Mouse (Mus musculus): ENCODE data around the gene Med15.
A peak's percentile ranks its signal among the peaks of the same experiment; 100 is the strongest.

Gene Med15

GRCm38 (mm10) chr16:17732431-17732830 is 260 bp downstream of the Med15 start:
- no peak for DNase-seq (ENCODE audit: low spot score in 2 of 2)

DNA sequence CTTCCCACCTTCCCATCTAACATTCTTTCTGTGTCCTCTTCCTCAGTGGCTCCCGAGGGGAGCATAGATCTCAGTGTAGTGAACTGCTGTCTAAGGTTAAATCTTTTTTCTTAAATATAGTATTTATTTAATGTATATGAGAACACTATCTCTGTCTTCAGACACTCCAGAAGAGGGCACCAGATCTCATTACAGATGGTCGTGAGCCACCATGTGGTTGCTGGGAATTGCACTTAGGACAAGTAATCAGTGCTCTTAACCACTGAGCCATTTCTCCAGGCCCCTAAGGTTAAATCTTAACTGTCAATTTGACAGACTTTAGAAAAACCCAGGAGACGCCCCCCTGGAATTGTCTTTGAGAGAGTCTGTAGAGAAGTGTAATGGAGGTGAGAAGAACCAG is 670 bp downstream of the Med15 start:
- DNase-seq (ENCODE audit: low spot score in 2 of 2), result no peak

DNA sequence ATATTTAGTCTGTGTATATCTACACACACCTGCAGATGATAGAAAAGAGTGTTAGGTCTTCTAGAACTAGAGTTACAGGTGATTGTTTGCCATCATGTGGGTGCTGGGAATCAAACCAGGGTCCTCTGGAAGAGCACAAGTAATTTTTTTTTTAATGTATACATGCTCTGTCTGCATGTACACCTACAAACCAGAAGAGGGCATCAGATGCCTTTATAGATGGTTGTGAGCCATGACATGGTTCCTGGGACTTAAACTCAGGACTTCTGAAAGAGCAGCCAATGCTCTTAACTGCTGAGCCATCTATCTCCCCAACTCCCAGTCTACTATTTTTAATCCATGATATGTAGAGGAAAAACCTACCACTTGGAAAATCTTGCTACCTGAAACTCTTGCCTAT is 2.7 kb downstream of the Med15 start:
- no peak for DNase-seq (ENCODE audit: low spot score in 2 of 2)

DNA sequence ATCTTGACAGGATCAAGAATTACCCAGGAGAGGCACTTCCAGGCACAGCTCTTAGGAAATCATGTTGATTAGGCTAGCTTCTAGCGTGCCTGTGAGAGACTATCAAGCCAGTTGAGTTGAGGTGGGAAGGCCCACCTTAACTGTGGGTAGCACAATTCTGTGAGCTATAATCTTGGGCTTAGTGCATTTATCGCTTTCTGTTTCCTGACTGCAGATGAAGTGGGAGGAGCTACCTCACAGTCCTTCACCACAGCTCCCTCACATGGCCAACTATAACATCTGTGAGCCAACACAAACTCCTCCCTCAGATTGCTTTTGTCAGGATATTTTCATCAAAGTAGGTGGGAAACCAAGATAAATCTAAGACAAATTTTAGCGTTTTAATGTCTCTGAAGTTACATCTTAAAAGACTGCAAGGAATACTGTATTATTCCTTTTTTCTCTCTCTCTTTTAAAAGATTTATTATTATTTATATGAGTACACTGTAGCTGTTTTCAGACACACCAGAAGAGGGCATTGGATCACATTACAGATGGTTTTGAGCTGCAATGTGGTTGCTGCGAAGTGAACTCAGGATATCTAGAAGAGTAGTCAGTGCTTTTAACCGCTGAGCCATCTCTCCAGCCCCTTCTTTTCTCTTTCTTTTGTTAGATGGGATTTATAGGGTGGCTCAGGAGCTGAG is 5.4 kb downstream of the Med15 start:
- peak; percentile 56 to 64 for DNase-seq (ENCODE audit: low spot score in 2 of 2)

DNA sequence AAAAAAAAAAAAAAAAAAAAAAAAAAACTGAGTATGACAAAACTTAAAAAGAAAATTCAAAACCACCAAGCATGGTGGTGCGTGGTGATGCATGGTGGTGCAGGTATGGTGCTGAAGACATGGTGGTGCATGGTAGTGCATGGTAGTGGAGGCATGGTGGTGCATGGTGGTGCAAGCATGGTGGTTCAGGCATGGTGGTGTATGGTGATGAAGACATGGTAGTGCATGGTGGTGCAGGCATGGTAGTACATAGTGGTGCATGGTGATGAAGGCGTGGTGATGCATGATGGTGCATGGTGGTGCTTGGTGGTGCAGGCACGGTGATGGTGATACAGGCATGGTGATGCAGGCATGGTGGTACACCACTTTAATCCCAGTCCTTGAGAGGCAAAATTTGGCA is 8.2 kb downstream of the Med15 start:
- no peak for DNase-seq (ENCODE audit: low spot score in 2 of 2)

DNA sequence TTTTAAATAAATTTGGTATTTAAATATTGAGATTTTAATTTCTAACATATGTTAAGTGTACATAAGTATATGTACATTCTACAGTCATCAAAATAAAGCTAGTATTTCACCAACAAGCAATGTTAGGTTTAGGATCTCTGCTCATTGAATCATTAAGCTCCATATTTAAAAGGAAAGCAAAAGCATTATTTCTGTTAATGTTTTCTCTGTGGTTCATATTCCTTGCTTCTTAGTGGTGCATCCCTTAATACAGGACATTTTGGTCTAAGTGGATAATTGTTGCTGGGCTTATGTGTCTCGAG is 9.4 kb downstream of the Med15 start:
- DNase-seq (ENCODE audit: low spot score in 2 of 2), result no peak

DNA sequence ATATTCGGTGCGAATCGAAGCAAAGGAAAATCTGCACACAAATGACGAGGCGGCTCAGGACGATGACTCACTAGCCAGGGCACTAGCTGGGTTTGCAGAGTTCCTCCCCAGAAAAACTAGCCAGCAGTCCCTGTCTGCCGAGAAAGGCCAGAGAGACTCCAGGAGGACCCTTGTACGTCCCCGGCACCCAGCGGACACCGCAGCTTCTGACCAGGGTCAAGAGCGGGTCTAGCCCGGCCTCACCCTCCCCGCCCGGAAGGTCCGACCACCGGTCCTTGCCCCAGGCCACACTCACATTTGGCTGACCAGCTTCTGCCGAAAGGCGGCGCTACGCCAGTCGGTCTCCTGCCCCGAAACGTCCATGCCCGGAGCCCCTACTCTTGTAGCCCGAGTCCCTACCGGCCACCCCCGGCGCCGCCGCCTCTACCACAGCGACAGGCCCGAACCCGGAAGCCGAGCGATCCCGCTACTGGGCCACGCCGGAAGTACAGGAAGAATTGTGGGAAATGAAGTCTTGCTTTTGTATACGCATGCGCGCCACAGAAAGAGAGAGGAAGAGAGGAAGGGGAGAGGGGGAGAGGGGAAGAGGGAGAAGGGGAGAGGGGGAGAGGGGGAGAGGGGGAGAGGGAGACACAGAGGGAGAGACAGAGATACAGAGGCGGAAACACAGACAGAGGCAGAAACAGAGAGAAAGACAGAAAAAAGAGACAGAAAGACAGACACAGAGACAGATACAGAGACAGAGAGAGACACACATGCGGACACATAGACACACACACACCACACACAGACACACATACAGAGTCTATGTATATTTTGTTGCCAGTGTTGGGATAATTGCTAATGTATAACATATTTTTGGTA is 10.0 kb downstream of the Med15 start:
- DNase-seq (ENCODE audit: low spot score in 2 of 2), result peak; percentile 86 to 89

DNA sequence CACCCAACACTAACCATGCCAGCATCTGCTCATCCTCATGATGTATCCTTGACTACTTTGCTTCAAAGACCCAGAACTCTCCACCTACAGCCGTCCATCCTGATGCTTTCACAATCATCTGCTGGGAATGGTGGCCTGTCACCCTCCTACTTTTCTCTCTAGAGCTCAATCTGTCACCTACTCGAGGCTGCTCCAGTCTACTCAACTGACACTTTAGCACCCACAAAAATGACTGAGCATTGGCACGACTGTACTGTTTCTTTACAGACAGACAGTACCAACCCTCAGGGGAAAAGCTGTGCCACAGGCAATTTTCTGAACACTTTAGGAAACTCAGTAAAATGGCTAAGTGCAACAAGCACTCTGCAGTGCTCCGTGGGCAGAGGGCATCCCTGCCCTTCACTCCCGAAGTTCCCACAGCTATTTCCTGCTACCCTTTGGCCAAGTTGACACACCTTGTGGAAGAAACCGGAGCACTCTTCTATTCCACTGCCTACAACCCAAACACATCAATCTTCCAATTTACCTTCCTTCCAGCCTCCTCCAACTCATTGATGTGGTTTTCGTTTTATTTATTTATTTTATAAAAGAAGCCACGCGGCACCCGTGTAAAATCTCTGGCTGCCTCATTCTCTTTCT is 10.8 kb downstream of the Med15 start:
- DNase-seq (ENCODE audit: low spot score in 2 of 2), result no peak

DNA sequence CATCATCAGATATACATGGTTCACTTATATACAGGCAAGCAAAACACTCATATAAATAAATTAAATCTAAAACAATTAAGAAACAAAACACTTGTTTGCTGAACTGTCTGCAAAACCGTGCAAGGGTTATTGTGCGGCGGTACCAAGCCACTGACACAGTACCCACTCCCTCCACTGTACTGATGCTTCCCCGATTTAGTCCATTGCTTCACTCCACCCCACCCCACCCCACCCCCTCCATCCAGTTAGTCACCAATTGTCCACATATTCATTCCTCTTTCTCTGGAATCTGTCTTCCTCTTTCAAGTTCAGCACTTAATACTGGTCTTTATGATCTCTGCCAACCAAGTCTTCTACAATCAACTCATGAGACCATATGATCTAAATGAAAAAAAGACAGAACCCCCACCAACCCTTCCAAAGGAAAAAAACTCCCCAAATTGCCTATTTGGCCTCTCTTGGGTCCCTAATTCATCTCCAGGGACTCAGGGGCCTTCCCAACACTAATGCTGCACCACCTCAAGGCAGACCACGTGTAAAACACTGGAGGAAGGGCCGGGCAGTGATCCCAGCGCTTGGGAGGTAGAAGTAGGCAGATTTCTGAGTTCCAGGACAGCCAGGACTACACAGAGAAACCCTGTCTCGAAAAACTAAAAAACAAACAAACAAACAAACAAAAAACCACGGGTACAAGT is 11.4 kb downstream of the Med15 start:
- DNase-seq (ENCODE audit: low spot score in 2 of 2), result no peak

- DNase-seq (ENCODE audit: low spot score in 2 of 2), result no peak
Measured at GRCm38 (mm10) chr16:17717791-17718190, 14.9 kb downstream of the Med15 start.

DNA sequence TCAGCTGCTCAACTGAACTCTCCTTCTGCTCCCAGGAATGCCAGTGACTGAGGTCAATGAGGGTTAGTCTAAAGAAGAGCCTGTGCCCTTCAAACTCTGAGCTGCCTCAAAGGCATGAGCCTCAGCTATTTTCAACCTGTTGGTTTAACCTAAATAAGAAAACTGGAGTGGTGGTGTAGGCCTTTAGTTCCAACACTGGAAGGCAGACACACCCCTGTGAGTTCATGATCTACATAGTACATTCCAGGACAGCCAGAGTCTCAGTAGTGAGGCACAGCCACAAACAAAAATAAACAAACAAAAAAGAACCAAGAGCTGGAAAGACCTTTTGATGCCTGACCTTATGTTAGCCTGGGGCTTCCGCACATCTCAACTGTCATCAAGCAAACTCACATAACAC is 25.1 kb downstream of the Med15 start:
- no peak for DNase-seq (ENCODE audit: low spot score in 2 of 2)

DNA sequence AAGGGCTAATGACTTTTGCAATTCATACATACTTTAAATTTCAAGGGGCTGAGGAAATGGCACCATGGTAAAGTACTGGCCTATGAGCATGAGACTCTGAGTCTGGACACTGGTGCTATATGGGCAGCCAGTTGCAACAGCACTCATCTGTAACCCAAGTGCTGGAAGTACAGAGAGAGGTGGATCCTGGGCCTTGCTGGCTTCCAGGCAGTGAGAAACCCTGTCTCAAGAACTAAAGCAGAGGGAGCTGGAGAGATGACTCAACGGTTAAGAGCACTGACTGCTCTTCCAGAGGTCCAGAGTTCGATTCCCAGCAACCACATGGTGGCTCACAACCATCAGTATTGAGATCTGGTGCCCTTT is 31.7 kb downstream of the Med15 start:
- DNase-seq (ENCODE audit: low spot score in 2 of 2), result no peak

- no peak for DNase-seq (ENCODE audit: low spot score in 2 of 2)
Measured at GRCm38 (mm10) chr16:17700386-17701042, 32.2 kb downstream of the Med15 start.

DNA sequence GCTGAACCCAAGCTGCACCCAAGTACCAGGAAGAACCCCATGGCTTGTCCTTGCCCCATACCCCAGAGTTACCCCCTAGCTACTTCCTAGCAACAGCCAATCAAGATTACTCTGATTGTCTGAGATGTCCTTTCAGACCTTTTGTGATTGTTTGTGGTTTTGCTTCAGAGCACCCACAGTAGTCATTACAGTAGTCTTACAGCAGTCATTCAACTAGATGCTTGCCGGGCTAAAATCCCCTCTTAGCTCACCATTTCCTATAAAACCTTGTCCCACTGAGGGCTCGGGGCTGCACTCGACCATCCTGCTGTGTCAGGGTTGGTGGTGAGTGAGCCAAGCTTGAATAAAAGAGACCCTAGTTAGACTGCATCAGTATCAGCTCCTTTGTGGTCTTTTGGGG is 37.8 kb downstream of the Med15 start:
- DNase-seq (ENCODE audit: low spot score in 2 of 2), result no peak

DNA sequence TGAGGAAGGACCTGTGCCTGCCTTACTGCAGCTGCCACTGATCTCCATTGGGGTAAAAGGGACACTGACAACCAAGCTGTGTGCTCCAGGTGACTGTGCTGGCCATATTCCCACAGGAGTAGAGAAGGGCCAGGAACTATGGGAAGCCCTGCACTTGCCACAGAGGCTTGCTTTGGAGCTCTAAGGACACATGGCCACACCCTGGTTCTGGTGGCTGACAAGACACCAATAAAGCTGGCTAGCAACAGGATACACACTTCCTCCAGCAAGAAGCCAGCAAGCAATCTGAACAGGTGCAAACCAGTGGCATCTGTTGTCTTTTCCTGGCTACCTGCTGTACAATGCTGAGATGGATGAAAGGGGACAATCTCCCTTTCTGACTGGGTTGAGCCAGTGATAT is 62.8 kb downstream of the Med15 start:
- DNase-seq (ENCODE audit: low spot score in 2 of 2), result no peak

GRCm38 (mm10) chr16:17665568-17665967 is 67.1 kb downstream of the Med15 start:
- DNase-seq (ENCODE audit: low spot score in 2 of 2), result no peak

- no peak for DNase-seq (ENCODE audit: low spot score in 2 of 2)
Measured at GRCm38 (mm10) chr16:17656212-17656871, 76.3 kb downstream of the Med15 start.

DNA sequence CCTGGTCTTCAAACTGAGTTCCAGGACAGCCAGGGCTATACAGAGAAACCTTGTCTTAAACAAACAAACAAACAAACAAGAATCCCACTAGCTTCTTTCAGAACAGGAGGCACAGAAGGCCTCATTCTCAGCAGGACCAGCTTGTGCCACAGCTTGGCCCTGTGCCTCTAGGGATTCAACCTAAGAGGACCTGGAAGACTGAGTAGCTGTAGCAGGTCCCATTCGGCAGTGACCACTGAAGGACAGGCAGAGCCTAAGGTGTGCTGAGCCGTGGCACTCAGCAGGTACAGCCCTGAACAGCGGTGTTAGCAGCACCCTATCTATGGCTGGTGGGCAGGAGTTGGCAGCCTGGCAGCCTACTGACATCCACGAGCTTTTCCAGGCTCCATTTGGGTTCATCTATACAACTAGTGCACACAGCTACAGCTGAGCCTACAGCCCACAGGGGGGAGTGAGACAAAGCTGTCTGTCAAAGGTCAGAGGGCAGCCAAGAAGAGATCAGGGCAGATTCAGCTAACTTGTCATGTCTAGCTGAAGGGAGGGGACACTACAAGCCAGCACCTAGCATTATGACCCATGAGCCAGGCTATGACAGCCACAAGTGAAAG is 78.4 kb downstream of the Med15 start:
- no peak for DNase-seq (ENCODE audit: low spot score in 2 of 2)

- no peak for DNase-seq (ENCODE audit: low spot score in 2 of 2)
Measured at GRCm38 (mm10) chr16:17653601-17654000, 79.1 kb downstream of the Med15 start.

- DNase-seq (ENCODE audit: low spot score in 2 of 2), result no peak
Measured at GRCm38 (mm10) chr16:17652607-17653006, 80.1 kb downstream of the Med15 start.

DNA sequence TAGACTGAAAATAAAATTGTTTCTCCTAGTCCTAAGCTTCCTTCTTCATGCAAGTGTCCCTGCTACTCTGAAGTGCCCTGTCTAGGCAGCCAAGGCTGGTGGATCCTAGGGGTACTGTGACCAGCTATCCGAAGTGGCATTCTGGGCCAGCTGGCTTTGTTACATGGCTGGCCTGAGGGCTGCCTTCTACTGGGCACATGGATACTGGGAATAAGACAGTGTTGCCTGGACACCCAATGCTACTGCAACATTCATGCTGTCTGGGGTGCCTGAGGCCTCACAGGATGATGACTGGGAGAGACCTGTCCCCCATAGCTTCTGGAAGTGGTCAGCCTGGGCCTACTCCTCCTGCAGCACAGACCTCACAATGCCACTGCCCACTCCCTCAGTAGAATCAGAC is 82.0 kb downstream of the Med15 start:
- DNase-seq (ENCODE audit: low spot score in 2 of 2), result no peak

Measured in natural killer cell, adult 2 months (primary cell).